Mouse (Mus musculus) midbrain, postnatal 0 days (tissue): ENCODE measurements around the gene Actl6a. TPM values are rescaled to one million over a fixed set of nuclear protein-coding genes. Genes with fewer than 3 reads are reported as not detected.
"Not testable (repeated sequence)": the region's sequence is repeated elsewhere in the genome, so short reads cannot be mapped to it uniquely, and the experiment has no call there.

Source experiments
- ATAC-seq: fragments of 200-750 bp; cut with Nextera tagmentation; 2 replicates; pipeline ENCODE4 v1.8.0; 2017; ENCODE audit warnings: moderate number of reproducible peaks, mild to moderate bottlenecking, moderate TSS enrichment, moderate library complexity; ENCODE audit not compliant: low FRiP score
- DNase-seq: peaks from one replicate; pipeline ENCODE4 v3.0.0-alpha.2; 2015; ENCODE audit warnings: low spot score
- H3K27ac ChIP-seq: fragments of 300-500 bp; sonication (generic); 2 replicates; pipeline ENCODE4 v1.5.1; 2014; ENCODE audit warnings: low read depth, mild to moderate bottlenecking, low read length, mixed read lengths
- H3K27me3 ChIP-seq: fragments of 300-500 bp; sonication (generic); 2 replicates; pipeline ENCODE4 v1.6.1; 2014; ENCODE audit warnings: low read length, control low read depth, mixed read lengths; ENCODE audit not compliant: insufficient read depth
- H3K36me3 ChIP-seq: fragments of 300-500 bp; sonication (generic); 2 replicates; pipeline ENCODE4 v1.6.1; 2014; ENCODE audit warnings: low read length, control low read depth, mixed read lengths; ENCODE audit not compliant: insufficient read depth
- H3K4me1 ChIP-seq: fragments of 300-500 bp; sonication (generic); 2 replicates; pipeline ENCODE4 v1.6.1; 2014; ENCODE audit warnings: mild to moderate bottlenecking, control low read depth, antibody characterized with exemption, low read length, mixed read lengths; ENCODE audit not compliant: insufficient read depth
- H3K4me2 ChIP-seq: fragments of 300-500 bp; sonication (generic); 2 replicates; pipeline ENCODE4 v1.6.1; 2014; ENCODE audit warnings: low read depth, mild to moderate bottlenecking, low read length, mixed read lengths; ENCODE audit not compliant: poor library complexity, severe bottlenecking
- H3K4me3 ChIP-seq: fragments of 300-500 bp; sonication (generic); 2 replicates; pipeline ENCODE4 v1.5.1; 2014; ENCODE audit warnings: low read depth, mild to moderate bottlenecking, low read length, moderate library complexity
- H3K9ac ChIP-seq: fragments of 300-500 bp; sonication (generic); replicated peaks from 2 replicates; pipeline ENCODE4 v1.6.1; 2014; ENCODE audit warnings: mild to moderate bottlenecking, low read length, moderate library complexity, mixed read lengths; ENCODE audit not compliant: poor library complexity, severe bottlenecking
- H3K9me3 ChIP-seq: fragments of 300-500 bp; sonication (generic); 2 replicates; pipeline ENCODE4 v1.6.1; 2016; ENCODE audit warnings: low read length, control low read depth
- CTCF ChIP-seq: IDR thresholded peaks from 2 replicates; pipeline ENCODE4 v1.5.1; 2016; ENCODE audit warnings: antibody characterized with exemption, mild to moderate bottlenecking
- WGBS: fragments of 180-500 bp; shearing (Covaris S2); extraction: QIAGEN DNeasy Blood & Tissue Kit; methylation state at CpG from one replicate; pipeline ENCODE4 v1.1.7; 2014; 5-methylcytosine and 5-hydroxymethylcytosine counted together
- polyA plus RNA-seq: library from polyadenylated mRNA; unstranded; fragments of >200 nt; fragmentation: Nextera tagmentation; extraction: Ambion mirVana; gene quantifications from 2 replicates; pipeline ENCODE4 v1.2.1, GENCODE M21; 2015
- total RNA-seq: library from RNA; depleted of rRNA; stranded (reverse); fragments of >200 nt; gene quantifications from 2 replicates; pipeline ENCODE4 v1.2.3, GENCODE M21; 2014; rRNA removed

Gene Actl6a
- 17.5 and 39.0 TPM in 2 replicates for total RNA-seq
- 38.0 and 39.3 TPM in 2 replicates for polyA plus RNA-seq

GRCm38 (mm10) chr3:32705647-32706348 is at the start of gene Actl6a:
Gene Actl6a, plus strand, starts transcription at chr3:32706298.
- not testable (repeated sequence) for H3K4me2 ChIP-seq, ATAC-seq, H3K36me3 ChIP-seq, DNase-seq, H3K27ac ChIP-seq, H3K4me1 ChIP-seq, H3K9me3 ChIP-seq, H3K9ac ChIP-seq, H3K4me3 ChIP-seq, H3K27me3 ChIP-seq
- WGBS: 77% methylated on average over 9 of the region's 9 CpGs

DNA sequence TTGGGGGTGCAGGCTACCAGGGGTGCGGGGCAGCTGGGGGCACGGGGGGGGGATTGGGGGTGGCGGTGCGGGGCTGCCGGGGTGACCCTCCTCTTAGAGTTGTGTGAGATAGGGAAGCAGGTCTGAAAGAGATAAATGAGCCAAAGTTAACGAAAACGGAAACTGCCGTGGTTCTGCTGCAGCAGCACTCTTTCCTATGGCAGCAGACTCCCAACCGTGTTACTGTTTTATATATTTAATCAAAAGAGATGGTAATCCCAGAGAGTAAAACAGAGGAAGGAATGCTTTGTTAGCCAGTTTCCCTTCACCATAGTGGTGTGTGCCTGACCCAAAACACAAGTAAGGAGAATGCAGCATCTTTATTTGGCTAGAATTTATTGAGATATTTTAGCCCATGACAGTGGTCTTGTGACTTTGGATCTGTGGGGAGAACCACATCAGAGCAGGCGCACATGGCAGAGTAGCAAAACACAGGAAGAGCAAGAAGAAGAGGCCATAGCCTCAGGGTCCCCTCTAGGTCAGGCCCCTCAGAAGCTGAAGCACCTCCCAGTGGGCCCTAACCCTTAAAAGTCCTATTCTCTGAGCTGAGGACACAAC is 49.6 kb upstream of the Actl6a start:
- H3K4me3 ChIP-seq: no peak overlapping the region
- H3K27me3 ChIP-seq: no peaks in the 10 kb centered on the region
- no peak for ATAC-seq
- TF ChIP-seq CTCF: no peak
- H3K9ac ChIP-seq: no peak overlapping the region
- 82% methylated on average over 10 of the region's 10 CpGs for WGBS
- no peaks in the 10 kb centered on the region for H3K4me1 ChIP-seq
- no peaks in the 10 kb centered on the region for H3K9me3 ChIP-seq
- H3K36me3 ChIP-seq: no peaks in the 10 kb centered on the region
- no peak overlapping the region for H3K27ac ChIP-seq
- DNase-seq: no peak
- H3K4me2 ChIP-seq: no peak overlapping the region

GRCm38 (mm10) chr3:32658401-32658800 is 47.7 kb upstream of the Actl6a start:
- no peak for DNase-seq
- Histone ChIP-seq H3K36me3 (no peaks in the 10 kb centered on the region), H3K9ac (no peak overlapping the region), H3K4me2 (no peak overlapping the region), H3K27me3 (no peaks in the 10 kb centered on the region), H3K9me3 (no peaks in the 10 kb centered on the region), H3K4me1 (no peaks in the 10 kb centered on the region), H3K4me3 (no peak overlapping the region), H3K27ac (no peak overlapping the region)
- ATAC-seq: no peak
- WGBS: 85% methylated on average over 7 of the region's 7 CpGs
- TF ChIP-seq CTCF: no peak

GRCm38 (mm10) chr3:32658821-32659220 is 47.3 kb upstream of the Actl6a start:
- Histone ChIP-seq H3K9ac (no peak overlapping the region), H3K36me3 (no peaks in the 10 kb centered on the region), H3K4me2 (no peak overlapping the region), H3K27me3 (no peaks in the 10 kb centered on the region), H3K9me3 (no peaks in the 10 kb centered on the region), H3K27ac (no peak overlapping the region), H3K4me3 (no peak overlapping the region), H3K4me1 (no peaks in the 10 kb centered on the region)
- 83% methylated on average over 16 of the region's 16 CpGs for WGBS
- no peak for ATAC-seq
- no peak for DNase-seq
- TF ChIP-seq CTCF: no peak

DNA sequence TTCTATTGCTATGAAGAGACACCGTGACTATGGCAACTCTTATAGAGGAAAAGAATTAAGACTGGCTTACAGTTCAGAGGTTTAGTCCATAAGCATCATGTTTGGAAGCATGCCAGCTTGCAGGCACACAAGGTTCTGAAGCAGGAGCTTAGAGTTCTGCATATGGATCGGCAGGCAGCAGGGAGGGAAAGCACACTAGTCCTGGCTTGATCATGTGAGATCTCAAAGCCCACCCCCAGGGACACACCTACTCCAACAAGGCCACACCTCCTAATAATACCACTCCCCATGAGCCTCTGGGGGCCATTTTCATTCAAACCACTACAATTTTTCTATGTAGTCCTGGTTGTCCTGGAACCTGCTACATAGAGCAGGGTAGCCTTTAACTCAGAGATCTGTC is 46.6 kb upstream of the Actl6a start:
- DNase-seq: no peak
- no peak overlapping the region for H3K27ac ChIP-seq
- ATAC-seq: no peak
- no peak overlapping the region for H3K4me2 ChIP-seq
- TF ChIP-seq CTCF: no peak
- H3K4me3 ChIP-seq: no peak overlapping the region
- H3K9ac ChIP-seq: no peak overlapping the region
- 82% methylated on average over 2 of the region's 2 CpGs for WGBS
- no peaks in the 10 kb centered on the region for H3K9me3 ChIP-seq
- no peaks in the 10 kb centered on the region for H3K27me3 ChIP-seq
- no peaks in the 10 kb centered on the region for H3K4me1 ChIP-seq
- no peaks in the 10 kb centered on the region for H3K36me3 ChIP-seq

DNA sequence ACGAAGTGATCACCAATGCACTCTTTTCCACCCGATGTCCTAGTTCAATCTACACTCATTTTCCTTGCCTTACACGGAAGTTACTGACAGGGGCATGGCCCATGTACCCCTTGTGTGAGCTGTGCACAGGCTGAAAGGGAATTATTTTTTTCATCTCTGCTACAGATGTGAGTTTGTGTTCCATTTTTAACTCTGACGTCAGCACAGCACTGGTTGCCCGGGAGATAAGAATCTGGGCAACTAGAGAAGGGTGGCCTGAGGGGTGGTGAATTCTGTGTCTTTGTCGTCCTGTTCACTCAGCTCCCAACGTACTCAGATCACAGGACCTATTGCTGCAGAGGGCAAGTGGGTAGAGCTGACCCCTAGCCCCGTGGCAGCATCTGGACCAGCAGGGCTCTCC is 45.8 kb upstream of the Actl6a start:
- Histone ChIP-seq H3K36me3 (no peaks in the 10 kb centered on the region), H3K9ac (no peak overlapping the region), H3K27ac (no peak overlapping the region), H3K9me3 (no peaks in the 10 kb centered on the region), H3K4me3 (no peak overlapping the region), H3K4me1 (no peaks in the 10 kb centered on the region), H3K4me2 (no peak overlapping the region), H3K27me3 (no peaks in the 10 kb centered on the region)
- DNase-seq: peak; percentile 8
- 49% methylated on average over 8 of the region's 8 CpGs for WGBS
- ATAC-seq: peak; percentile 58; the same call in 1 of the 2 replicates
- no peak for TF ChIP-seq CTCF
